Mouse (Mus musculus) Muller cell, postnatal 12 days (primary cell): Measurements from ENCODE around the gene Fam131c.

Source experiments
- DNase-seq: peaks from one replicate; pipeline ENCODE4 v3.0.0-alpha.2; 2015; ENCODE audit errors: inconsistent ontology term

The Fam131c gene

GRCm38 (mm10) chr4:141367997-141368791, at the start of gene Fam131c:
TSS of gene Fam131c (plus strand) at chr4:141368220.
- peak; percentile 66 for DNase-seq

GRCm38 (mm10) chr4:141322526-141322925, 45.5 kb upstream of the Fam131c start:
- DNase-seq: no peak

- DNase-seq: no peak
Measured at GRCm38 (mm10) chr4:141324771-141325191, 43.2 kb upstream of the Fam131c start.

GRCm38 (mm10) chr4:141325636-141326035, 42.4 kb upstream of the Fam131c start:
- no peak for DNase-seq

- DNase-seq: no peak
Measured at GRCm38 (mm10) chr4:141327075-141327474, 40.9 kb upstream of the Fam131c start.

GRCm38 (mm10) chr4:141328742-141329141, 39.3 kb upstream of the Fam131c start:
- DNase-seq: no peak

GRCm38 (mm10) chr4:141329968-141330367, 38.1 kb upstream of the Fam131c start:
- DNase-seq: no peak

GRCm38 (mm10) chr4:141331446-141331845, 36.6 kb upstream of the Fam131c start:
- no peak for DNase-seq

GRCm38 (mm10) chr4:141332258-141332657, 35.8 kb upstream of the Fam131c start:
- DNase-seq: no peak

GRCm38 (mm10) chr4:141334695-141335094, 33.3 kb upstream of the Fam131c start:
- peak; percentile 61 for DNase-seq

- peak; percentile 60 for DNase-seq
Measured at GRCm38 (mm10) chr4:141335263-141335796, 32.7 kb upstream of the Fam131c start.

- DNase-seq: no peak
Measured at GRCm38 (mm10) chr4:141336196-141336595, 31.8 kb upstream of the Fam131c start.

- DNase-seq: peak; percentile 36
Measured at GRCm38 (mm10) chr4:141337986-141338385, 30.0 kb upstream of the Fam131c start.

GRCm38 (mm10) chr4:141338853-141339252, 29.2 kb upstream of the Fam131c start:
- DNase-seq: no peak

GRCm38 (mm10) chr4:141341477-141341876, 26.5 kb upstream of the Fam131c start:
- no peak for DNase-seq

GRCm38 (mm10) chr4:141343515-141343914, 24.5 kb upstream of the Fam131c start:
- DNase-seq: no peak

GRCm38 (mm10) chr4:141345219-141345618, 22.8 kb upstream of the Fam131c start:
- peak; percentile 84 for DNase-seq

- DNase-seq: peak; percentile 30
Measured at GRCm38 (mm10) chr4:141347365-141347797, 20.6 kb upstream of the Fam131c start.

GRCm38 (mm10) chr4:141348616-141349015, 19.4 kb upstream of the Fam131c start:
- DNase-seq: no peak

GRCm38 (mm10) chr4:141350015-141350414, 18.0 kb upstream of the Fam131c start:
- no peak for DNase-seq

- no peak for DNase-seq
Measured at GRCm38 (mm10) chr4:141351972-141352371, 16.0 kb upstream of the Fam131c start.

GRCm38 (mm10) chr4:141352986-141353385, 15.0 kb upstream of the Fam131c start:
- no peak for DNase-seq

GRCm38 (mm10) chr4:141353868-141354267, 14.2 kb upstream of the Fam131c start:
- no peak for DNase-seq
